ENCODE assay signal across 12 mouse cellular contexts in the genomic region with DNA sequence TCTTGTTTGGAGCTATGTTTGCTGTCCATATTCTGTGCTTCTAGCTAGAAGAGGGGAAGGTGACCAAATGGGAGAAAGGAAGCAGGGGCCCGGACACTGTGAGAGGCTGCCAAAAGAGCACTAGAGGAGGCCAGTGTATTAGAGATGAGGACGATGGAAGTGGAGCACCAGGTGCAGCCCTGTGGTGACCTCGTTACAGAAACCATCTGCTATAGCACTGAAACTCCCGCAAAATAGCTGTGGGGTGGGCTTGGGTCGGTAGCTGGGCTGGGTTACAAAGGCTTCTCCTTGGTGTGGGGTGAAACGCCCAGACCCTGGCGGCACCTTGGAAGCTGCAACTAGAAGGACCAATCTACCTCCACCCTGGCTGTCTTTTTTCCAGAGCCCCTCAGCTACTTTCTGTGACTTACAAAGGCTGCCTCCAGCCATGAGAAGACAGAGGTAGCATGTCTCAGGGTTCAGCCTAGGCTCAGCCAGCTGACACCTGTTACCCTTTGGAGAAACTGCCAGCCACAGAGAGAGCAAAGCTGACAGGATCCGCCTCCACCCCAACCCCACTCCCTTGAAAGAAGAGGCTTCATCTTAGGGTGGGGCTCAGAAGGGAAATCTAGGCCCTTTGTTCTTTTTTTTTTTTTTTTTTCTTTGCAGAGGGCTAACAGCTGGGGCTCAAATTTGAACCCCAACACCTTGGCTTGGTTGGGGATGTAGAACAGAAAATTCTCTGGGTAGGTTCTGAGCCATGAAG. TPM values are rescaled to one million over a fixed set of nuclear protein-coding genes. Genes with fewer than 3 reads are reported as not detected.
DNase-seq lines count a peak whose midpoint lies in the region; ATAC-seq and TF ChIP-seq lines count a peak whose summit lies in the region.
"Had no signal": no experiment of that assay in that cellular context is flagged by ENCODE, and none has a peak within 500 bp of the region (broad histone marks: within the 10 kb centered on the region; RNA-seq: fewer than 3 reads in every experiment).

No protein-coding gene starts in this region.

- peaks cover 15% of the 10 kb centered on the region; the same call in 1 of the 2 replicates for H3K4me1 ChIP-seq in spleen, adult 2 months (ENCODE audit: control insufficient read depth, insufficient read depth, insufficient read length)
- H3K4me1 ChIP-seq in liver, postnatal 0 days (ENCODE audit: insufficient read depth): peaks cover 3% of the 10 kb centered on the region; the same call in 1 of the 2 replicates

- peak; percentile 62 for DNase-seq in cerebellum, adult 9-10 months
- no peak for DNase-seq in cerebellum, adult 11 months
- DNase-seq in spleen, adult 2 months (ENCODE audit: low read depth in 1 of 2, low spot score in 2 of 2): peak in 1 of 2 experiments; percentile 18
- DNase-seq in spleen, postnatal 10 days (ENCODE audit: low spot score in 2 of 2): no peak
- DNase-seq in thymus, postnatal 36 days: peak; percentile 85 to 93
- no peak for DNase-seq in kidney, postnatal 4 days
- DNase-seq in liver, postnatal 0 days: no peak
- DNase-seq: kidney, postnatal 14 days; midbrain, embryonic 14.5 days had no signal

- ATAC-seq in liver, postnatal 0 days: no peak
- ATAC-seq: liver, embryonic 12.5 days had no signal

- H3K27ac ChIP-seq in spleen, adult 2 months (ENCODE audit: insufficient read depth, low read length): peak overlapping the region; percentile 42
- peak overlapping the region; percentile 97 for H3K27ac ChIP-seq in macrophage
- no peak overlapping the region for H3K27ac ChIP-seq in liver, postnatal 0 days (ENCODE audit: low read depth)
- H3K27ac ChIP-seq: liver, embryonic 12.5 days had no signal

- no peak overlapping the region for H3K9ac ChIP-seq in liver, postnatal 0 days (replicated peaks)
- H3K9ac ChIP-seq: liver, embryonic 12.5 days had no signal

- H3K27me3 ChIP-seq in spleen, adult 2 months (ENCODE audit: control insufficient read depth, insufficient read depth, low read length): no peaks in the 10 kb centered on the region
- no peaks in the 10 kb centered on the region for H3K27me3 ChIP-seq in liver, postnatal 0 days (ENCODE audit: insufficient read depth, low read length)

- TF ChIP-seq CTCF in spleen, adult 2 months (IDR thresholded peaks at IDR 0.05; ENCODE audit: extremely low read depth, insufficient read depth, insufficient read length, insufficient replicate concordance): no peak
- TF ChIP-seq CTCF in liver, postnatal 0 days (IDR thresholded peaks at IDR 0.05; ENCODE audit: low read depth): no peak

- no peak for TF ChIP-seq EP300 in liver, postnatal 0 days (IDR thresholded peaks at IDR 0.05; ENCODE audit: low read depth)

- 41% methylated on average over 8 of the region's 8 CpGs for WGBS in spleen, adult 2 months
- WGBS in macrophage (ENCODE audit: missing documents): 85% methylated on average over 8 of the region's 8 CpGs
- WGBS in liver, postnatal 0 days (ENCODE audit: insufficient replicate concordance): 72% methylated on average over 8 of the region's 8 CpGs

- H3K79me2 ChIP-seq in macrophage (ENCODE audit: inconsistent target): no peaks in the 10 kb centered on the region

- no peak for TF ChIP-seq POLR2A in spleen, adult 2 months (IDR thresholded peaks at IDR 0.05; ENCODE audit: low read depth, low read length)

- H3K4me3 ChIP-seq in spleen, adult 2 months (ENCODE audit: extremely low read depth, insufficient read depth, insufficient read length): no peak overlapping the region
- H3K4me3 ChIP-seq in macrophage (ENCODE audit: inconsistent target): no peak overlapping the region
- H3K4me3 ChIP-seq in liver, postnatal 0 days (ENCODE audit: low read depth, low read length): no peak overlapping the region
- H3K4me3 ChIP-seq: liver, embryonic 12.5 days had no signal

- H3K4me2 ChIP-seq in liver, postnatal 0 days (ENCODE audit: low read depth, low read length): no peak overlapping the region
- H3K4me2 ChIP-seq: liver, embryonic 12.5 days had no signal

- no peaks in the 10 kb centered on the region for H3K36me3 ChIP-seq in spleen, adult 2 months (ENCODE audit: control insufficient read depth, insufficient read depth, low read length)
- H3K36me3 ChIP-seq in macrophage (ENCODE audit: inconsistent target): no peaks in the 10 kb centered on the region
- H3K36me3 ChIP-seq in liver, postnatal 0 days (replicated peaks; ENCODE audit: insufficient read depth, low read length): no peaks in the 10 kb centered on the region
- H3K36me3 ChIP-seq: liver, embryonic 12.5 days had no signal

- H3K9me3 ChIP-seq in liver, postnatal 0 days (ENCODE audit: low read length): no peaks in the 10 kb centered on the region
- H3K9me3 ChIP-seq: liver, embryonic 12.5 days had no signal

RNA-seq across cellular contexts. Expression of a gene that starts 11.3 kb away (rescaled TPM):
- 10.9 and 18.2 TPM in 2 replicates for polyA plus RNA-seq in spleen, adult 2 months (2012; rRNA removed)
- 10 to 100 TPM in 4 of 26 experiments, 1 to 10 TPM in 22; 1.3 to 20.8 (median 4.7) TPM for total RNA-seq in macrophage (2018; cell fraction: chromatin; rRNA removed)
- total RNA-seq in macrophage (2018; cell fraction: cytosol; rRNA removed): 1 to 10 TPM in 25 of 26 experiments, under 1 TPM in 1; 0.95 to 8.6 (median 2.9) TPM
- 10 to 100 TPM in 15 of 26 experiments, 1 to 10 TPM in 11; 2.1 to 34.0 (median 11.5) TPM for total RNA-seq in macrophage (2018; cell fraction: nucleus; rRNA removed)
- polyA plus RNA-seq in macrophage (2018): 1.5 to 1.8 TPM (median 1.5 TPM) in 3 replicates
- polyA plus RNA-seq in liver, postnatal 0 days (2015; fragmentation: Nextera tagmentation; extraction: Ambion mirVana): 0.33 and 0.40 TPM in 2 replicates

RNA-seq across cellular contexts. Expression of a gene that starts 12.2 kb away (rescaled TPM):
- polyA plus RNA-seq in spleen, adult 2 months (2012; rRNA removed): 34.2 and 35.9 TPM in 2 replicates
- 10 to 100 TPM in 18 of 26 experiments, 1 to 10 TPM in 8; 2.5 to 44.4 (median 21.1) TPM for total RNA-seq in macrophage (2018; cell fraction: chromatin; rRNA removed)
- total RNA-seq in macrophage (2018; cell fraction: cytosol; rRNA removed): 100 to 1,000 TPM in 2 of 26 experiments, 10 to 100 TPM in 24; 45.5 to 121 (median 68.1) TPM
- 100 to 1,000 TPM in 11 of 26 experiments, 10 to 100 TPM in 15; 14.7 to 155 (median 90.6) TPM for total RNA-seq in macrophage (2018; cell fraction: nucleus; rRNA removed)
- 49.3 to 211 TPM (median 83.5 TPM) in 3 replicates for polyA plus RNA-seq in macrophage (2018)
- polyA plus RNA-seq in liver, postnatal 0 days (2015; fragmentation: Nextera tagmentation; extraction: Ambion mirVana): 0.14 and 0.24 TPM in 2 replicates
- polyA plus RNA-seq: C2C12 had no signal

RNA-seq across cellular contexts. Expression of a gene that starts 19.7 kb away (rescaled TPM):
- polyA plus RNA-seq in spleen, adult 2 months (2012; rRNA removed): 450 and 549 TPM in 2 replicates
- total RNA-seq in macrophage (2018; cell fraction: chromatin; rRNA removed): 100 to 1,000 TPM in 24 of 26 experiments, 10 to 100 TPM in 2; 64.6 to 536 (median 324) TPM
- 1,000 to 10,000 TPM; 1,151 to 2,439 (median 1,695) TPM for total RNA-seq in macrophage (2018; cell fraction: cytosol; rRNA removed)
- total RNA-seq in macrophage (2018; cell fraction: nucleus; rRNA removed): 1,000 to 10,000 TPM in 7 of 26 experiments, 100 to 1,000 TPM in 19; 360 to 1,431 (median 727) TPM
- 540 to 1,227 TPM (median 1,212 TPM) in 3 replicates for polyA plus RNA-seq in macrophage (2018)
- polyA plus RNA-seq in liver, postnatal 0 days (2015; fragmentation: Nextera tagmentation; extraction: Ambion mirVana): 116 and 145 TPM in 2 replicates

RNA-seq across cellular contexts. Expression of a gene that starts 31.0 kb away (rescaled TPM):
- polyA plus RNA-seq in spleen, adult 2 months (2012; rRNA removed): 125 and 140 TPM in 2 replicates
- total RNA-seq in macrophage (2018; cell fraction: chromatin; rRNA removed): 100 to 1,000 TPM in 3 of 26 experiments, 10 to 100 TPM in 23; 17.4 to 116 (median 64.8) TPM
- total RNA-seq in macrophage (2018; cell fraction: cytosol; rRNA removed): 100 to 1,000 TPM; 202 to 285 (median 260) TPM
- 100 to 1,000 TPM in 15 of 26 experiments, 10 to 100 TPM in 11; 48.2 to 153 (median 112) TPM for total RNA-seq in macrophage (2018; cell fraction: nucleus; rRNA removed)
- 179 to 203 TPM (median 199 TPM) in 3 replicates for polyA plus RNA-seq in macrophage (2018)
- polyA plus RNA-seq in liver, postnatal 0 days (2015; fragmentation: Nextera tagmentation; extraction: Ambion mirVana): 119 and 136 TPM in 2 replicates

RNA-seq across cellular contexts. Expression of a gene that starts 36.4 kb away (rescaled TPM):
- polyA plus RNA-seq in spleen, adult 2 months (2012; rRNA removed): 2.7 and 3.0 TPM in 2 replicates
- total RNA-seq in macrophage (2018; cell fraction: chromatin; rRNA removed): 100 to 1,000 TPM in 12 of 26 experiments, 10 to 100 TPM in 14; 15.9 to 245 (median 96.3) TPM
- 100 to 1,000 TPM in 22 of 26 experiments, 10 to 100 TPM in 4; 80.6 to 184 (median 135) TPM for total RNA-seq in macrophage (2018; cell fraction: cytosol; rRNA removed)
- 100 to 1,000 TPM in 22 of 26 experiments, 10 to 100 TPM in 4; 50.7 to 342 (median 209) TPM for total RNA-seq in macrophage (2018; cell fraction: nucleus; rRNA removed)
- polyA plus RNA-seq in macrophage (2018): 20.0 to 195 TPM (median 70.2 TPM) in 3 replicates
- polyA plus RNA-seq in liver, postnatal 0 days (2015; fragmentation: Nextera tagmentation; extraction: Ambion mirVana): 0.04 and 0.08 TPM in 2 replicates

Comparison
In these comparisons a context has a peak if more than half of its experiments do, and no peak if none do; other contexts are left out.
1. DNase-seq: peak in cerebellum, adult 9-10 months (single experiment) and thymus, postnatal 36 days (2 of 2); none in cerebellum, adult 11 months (single experiment), spleen, postnatal 10 days (0 of 2), kidney, postnatal 4 days (0 of 2) and liver, postnatal 0 days (single experiment).
2. RNA of a gene that starts 12.2 kb away (polyA plus RNA-seq): 49.3 to 211 TPM in macrophage and 34.2 to 35.9 TPM in spleen, adult 2 months; 0.14 to 0.24 TPM in liver, postnatal 0 days; every median in the first group is over 10 times any median in the second.